Mouse (Mus musculus) MEL-GATA-1-ER (cell line): ENCODE measurements at regions not wholly inside any gene's neighbourhood (a gene's known extent, or its start where the extent isn't known, plus 50 kb on each side); places are given as distances from the start of the nearest gene placed in this dataset.

Experiments
- DNase-seq: peaks from one replicate; pipeline ENCODE4 v3.0.0-alpha.2; 2012; ENCODE audit warnings: low read depth; ENCODE audit errors: extremely low read depth

DNA sequence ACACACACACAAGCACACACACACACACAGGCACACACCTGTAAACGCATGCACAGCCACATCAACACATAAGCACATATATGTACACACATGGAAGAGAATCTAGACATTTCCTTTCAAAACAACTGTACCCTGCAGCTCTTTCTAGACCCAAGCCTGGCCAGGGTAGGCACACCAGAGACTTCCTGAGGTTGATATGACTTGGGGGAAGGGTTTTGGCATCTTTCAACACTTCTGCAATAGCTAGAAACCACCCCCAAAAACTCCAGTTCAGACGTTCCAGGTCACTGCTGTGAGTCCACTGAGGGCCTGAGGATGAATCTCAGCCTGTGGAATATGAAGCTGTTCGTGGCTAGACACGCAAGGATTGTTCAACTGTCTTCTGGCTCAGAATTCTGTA is 632.6 kb downstream of the Insc start:
- no peak for DNase-seq

DNA sequence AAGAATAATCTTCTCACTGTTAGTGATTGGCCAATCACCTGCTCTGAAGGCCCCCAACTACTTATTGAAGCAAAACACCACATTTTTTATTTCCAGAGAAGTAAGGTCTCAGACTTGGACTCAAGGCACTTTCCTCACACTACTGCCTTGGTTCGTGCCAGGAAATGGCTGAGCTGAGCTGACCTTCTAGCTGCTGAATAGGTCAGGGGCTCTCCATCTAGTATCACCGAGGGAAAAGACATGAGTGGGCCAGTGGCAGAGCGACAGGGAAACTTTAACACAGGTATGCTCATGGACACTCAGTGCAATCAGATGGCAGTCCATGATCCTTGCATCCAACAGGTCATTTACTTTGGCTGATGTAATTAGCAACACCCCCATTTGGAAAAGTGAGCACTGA is 635.3 kb downstream of the Insc start:
- DNase-seq = no peak

DNA sequence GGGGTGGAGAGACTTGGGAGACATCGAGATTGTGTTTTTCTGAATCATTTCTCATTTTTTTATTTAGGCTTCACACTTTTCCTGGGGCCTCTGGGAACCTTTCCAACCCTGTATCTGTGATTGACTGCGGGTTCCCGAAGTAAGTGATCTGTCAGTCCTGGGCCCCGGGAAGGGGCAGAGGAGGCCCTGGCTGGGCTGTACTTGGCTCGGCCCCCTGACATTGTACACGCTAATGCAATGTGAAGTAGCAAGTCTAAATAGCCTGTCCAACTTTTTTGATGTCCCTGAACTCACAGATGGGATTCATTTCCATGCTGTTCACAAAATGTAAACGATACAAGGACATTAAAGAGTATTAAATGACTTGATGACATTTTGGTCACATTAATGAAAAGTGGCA is 636.1 kb downstream of the Insc start:
- DNase-seq = no peak

DNA sequence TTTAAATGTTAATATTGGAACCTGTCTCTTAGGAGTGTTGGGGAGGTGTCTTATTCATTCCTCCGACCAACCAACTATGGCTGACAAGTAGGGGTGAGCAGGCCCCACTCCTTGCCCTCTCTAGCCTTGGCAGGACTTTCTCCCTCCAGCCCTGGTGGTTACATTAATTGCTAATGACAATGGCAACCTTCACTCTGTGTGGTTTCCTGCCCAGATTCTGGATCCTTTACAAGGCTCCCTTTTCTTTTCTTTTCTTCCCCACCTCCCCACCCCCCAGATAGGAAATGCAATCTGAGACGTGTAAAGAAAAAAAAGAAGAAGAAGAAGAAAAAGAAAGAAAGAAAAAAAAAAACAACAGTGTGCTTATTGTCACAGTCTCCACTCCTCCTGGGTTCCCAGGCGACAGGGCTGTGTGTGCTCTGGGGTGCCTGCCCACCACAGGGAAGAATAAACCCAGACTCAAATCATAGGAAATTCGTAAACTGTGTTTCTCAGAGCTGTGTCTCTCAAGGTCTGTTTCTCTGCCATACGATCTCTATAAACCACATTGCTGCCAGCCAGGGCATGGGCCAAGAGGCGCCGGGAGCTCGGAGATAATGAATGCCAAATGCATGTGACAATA is 637.6 kb downstream of the Insc start:
- no peak for DNase-seq

DNA sequence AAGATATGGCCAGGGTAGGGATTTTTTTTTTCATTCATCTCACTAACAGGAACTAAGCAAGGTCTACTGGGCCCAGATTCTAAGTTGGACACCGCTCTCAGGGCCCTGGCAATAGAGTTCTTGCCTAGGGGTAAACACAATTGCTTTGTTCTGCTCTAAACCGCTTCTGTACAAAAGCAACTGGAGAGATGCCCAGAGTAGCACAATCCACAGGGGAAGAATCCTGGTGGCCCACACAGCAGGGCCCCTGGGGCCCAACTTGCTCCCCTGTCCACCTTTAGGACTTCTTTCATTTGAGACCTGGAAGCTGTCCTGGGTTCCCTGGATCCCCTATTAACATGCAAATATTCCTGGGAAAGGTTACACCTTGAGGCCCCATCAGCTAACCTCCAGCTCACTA is 639.4 kb downstream of the Insc start:
- DNase-seq = no peak

DNA sequence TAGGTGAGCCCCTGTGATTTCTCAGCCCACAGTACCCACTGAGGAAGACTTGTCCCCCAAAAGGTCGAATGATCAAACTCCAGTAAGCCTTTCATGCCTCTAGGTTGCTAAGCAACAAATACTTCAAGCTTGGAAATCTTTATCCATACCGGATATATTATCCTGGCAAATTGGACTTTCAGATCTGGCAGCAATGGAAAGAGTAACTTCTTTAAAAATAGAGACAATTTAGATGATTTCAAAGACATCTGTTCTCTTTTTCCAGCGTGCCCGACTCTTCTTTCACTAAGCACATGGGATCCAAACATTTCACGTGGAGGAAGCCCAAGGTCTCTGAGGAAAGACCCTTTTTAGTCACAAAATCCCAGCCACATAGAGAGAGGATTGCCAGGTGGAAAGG is 645.4 kb downstream of the Insc start:
- DNase-seq = no peak

DNA sequence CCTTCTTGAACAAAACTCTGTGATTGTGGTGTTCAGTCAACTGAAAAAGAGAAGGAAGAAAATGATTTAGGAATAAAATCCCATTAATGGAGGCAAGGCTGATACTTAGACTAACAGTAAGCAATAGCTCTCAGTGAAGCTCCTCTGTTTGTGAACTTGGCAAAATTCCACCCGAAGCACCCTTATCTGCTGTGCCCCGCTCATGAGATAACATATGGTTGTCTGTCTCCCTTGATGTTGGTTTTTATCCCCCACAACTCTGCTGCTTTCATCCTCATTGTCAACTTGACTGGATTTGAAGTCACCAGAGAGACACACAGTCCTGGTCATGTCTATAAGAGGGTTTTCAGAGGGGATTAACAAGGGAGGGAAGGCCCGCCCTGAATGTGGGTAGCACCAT is 646.1 kb downstream of the Sox6 start:
- no peak for DNase-seq

DNA sequence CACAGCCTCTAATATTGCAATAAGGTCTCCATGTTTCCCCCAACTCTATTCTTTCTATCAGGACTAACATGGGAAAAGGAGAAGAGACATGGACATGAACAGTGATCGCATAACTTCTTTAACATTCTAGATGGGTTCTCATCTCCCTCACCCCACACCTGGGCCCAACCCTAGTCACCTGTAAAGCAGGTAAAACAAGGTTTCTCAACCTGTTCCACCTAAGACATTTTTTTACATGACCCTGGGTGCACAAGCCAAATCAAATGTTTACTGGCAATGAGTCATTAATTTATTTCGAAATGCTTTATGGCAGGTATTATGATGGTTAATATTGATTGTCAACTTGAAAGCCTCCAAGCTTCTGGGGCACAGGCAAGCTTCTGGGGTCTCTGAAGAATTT is 640.4 kb downstream of the Sox6 start:
- no peak for DNase-seq

DNA sequence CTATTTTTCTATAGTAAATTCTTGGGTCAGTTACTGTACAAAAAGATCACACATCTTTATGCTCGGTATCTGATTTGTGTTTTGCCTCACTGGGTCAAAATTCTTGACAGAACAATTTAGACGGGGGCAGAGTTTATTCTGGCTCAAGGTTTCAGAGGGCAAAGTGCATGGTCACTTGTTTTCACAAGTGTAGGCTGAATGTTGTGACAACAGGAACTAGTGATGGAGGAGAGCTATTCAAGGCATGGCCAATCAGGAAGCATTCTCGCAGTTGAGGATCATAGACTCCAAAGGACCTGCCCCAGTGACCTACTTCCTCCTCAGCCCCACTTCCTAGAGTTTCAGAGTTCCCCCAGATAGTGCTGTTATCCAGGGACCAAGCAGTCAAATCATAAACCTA is 639.1 kb downstream of the Sox6 start:
- peak; percentile 29 for DNase-seq

DNA sequence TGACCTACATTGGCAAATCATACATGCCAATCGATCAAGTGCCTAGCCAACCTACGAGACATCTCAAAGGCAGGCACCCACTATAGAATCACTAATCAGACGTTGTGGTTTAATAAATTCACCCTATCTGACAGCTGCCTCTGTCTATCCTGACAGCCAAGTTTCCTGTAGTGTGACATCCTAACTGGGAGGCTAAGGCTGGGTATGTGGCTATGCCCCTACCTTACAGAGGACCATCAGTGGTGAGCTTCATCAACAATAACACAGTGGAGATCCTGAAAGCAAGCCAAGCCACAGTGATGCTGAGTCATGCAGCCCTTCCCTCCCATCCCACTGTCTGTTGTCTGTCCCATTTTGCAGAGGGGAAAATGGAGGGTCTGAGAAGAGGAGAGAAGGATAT is 630.7 kb downstream of the Sox6 start:
- peak; percentile 89 for DNase-seq

DNA sequence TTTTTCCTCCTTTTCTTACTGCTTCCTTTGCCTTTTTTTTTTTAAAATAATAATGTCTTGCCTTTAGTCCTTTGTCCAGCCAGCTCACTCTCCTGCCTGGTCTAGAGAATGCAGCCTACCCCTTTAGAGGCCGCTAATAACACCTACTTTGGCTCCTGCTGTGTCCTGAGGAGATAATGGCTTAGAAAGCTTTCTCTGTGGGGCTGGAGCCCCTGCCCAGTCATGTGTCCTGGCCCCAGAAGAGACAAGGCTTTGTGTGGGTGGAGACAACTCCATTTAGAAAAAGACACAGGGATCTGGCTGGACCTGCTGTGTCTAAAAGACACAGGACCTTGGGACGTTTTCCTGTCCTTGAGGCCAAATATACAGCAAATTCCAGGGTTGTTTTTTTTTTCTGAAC is 629.7 kb downstream of the Sox6 start:
- DNase-seq = no peak

DNA sequence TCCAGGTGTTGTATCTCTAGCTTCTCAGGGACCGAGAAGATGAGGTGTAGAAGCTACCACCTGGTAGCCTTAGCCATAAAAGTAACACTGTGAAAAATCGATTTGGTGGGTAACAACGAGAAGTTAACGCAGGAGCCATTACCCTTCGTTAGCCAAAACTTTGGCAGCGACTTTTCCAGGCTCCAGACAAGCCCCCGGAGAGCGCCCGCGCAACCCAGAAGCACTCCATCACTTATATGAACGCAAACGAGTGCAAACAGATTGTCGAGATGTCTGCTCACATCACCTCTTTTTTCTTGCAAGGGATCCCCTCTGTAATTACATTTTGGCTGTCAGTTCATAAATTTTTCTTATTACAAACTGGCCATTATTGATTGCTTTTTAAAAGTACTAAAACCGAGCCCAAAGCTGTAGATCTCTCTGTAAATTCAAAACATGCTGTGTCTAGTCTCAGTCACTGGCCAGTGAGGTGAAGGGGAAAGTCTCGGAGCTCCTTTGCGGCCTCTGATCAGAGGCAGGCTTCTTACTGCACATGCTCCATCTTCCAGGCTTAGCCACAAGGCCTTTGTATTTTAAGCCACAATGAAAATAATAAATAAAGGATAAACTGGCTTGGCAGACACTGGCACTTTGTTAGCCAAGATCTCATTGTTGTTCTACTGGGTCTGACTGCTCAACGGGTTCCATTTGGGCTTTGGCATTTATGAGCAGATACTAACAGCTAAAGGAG is 627.9 kb downstream of the Sox6 start:
- DNase-seq = no peak

DNA sequence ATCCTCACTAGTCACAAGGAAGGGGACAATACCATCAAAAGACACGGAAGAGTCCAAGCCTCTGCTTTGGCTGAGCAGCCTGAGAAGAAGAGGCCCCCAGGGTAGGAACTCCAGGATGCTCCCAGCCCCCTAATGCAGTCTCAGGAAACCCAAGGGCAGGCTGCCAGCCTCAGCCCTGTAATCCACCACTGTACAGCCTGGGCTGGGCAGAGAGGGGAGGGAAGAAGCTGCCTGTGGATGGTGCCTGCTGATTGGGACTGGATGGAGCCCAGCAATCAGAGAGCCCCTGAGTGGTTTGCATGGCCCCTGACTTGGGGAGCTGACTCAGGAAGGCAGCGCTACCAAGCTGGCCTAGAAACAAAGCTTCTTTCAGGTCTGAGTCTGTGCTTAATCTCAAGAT is 627.1 kb downstream of the Sox6 start:
- no peak for DNase-seq

DNA sequence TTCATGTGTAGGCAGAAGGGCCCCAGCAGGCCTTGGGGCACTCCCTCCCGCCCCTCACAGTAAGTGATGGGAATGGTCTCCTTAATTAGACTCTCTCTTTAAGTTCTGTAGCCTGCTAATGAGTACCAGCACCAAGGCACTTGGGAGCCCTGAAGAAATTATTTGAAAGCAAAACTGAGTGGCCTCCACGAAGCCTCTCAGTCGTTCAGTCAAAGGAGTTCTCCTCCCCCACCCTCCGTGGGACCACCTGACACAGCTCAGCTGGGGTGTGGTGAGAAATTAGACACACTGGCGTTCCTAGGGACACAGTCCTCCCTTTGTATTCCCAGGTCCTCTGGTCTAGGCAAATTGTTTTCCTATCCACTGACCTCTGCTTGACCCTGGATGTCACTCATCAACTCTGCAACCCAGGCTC is 623.4 kb downstream of the Sox6 start:
- no peak for DNase-seq
